Mouse (Mus musculus): ENCODE data around the gene Hbq1b. TPM values are rescaled to one million over a fixed set of nuclear protein-coding genes. Genes with fewer than 3 reads are reported as not detected.

The Hbq1b gene
- 1 to 10 TPM; 2.9 to 3.3 TPM for total RNA-seq (2021)

- peak; percentile 79 to 80 for DNase-seq (ENCODE audit: extremely low spot score in 1 of 2, low spot score in 2 of 2)
- intact Hi-C loops (cut with DNase I): loop anchor here (5.0 kb wide), 1 partner anchor 105 kb away; no protein-coding TSS in a partner anchor
These were observed at the start of gene Hbq1b for GRCm38 (mm10) chr11:32286695-32287492. TSS of gene Hbq1b (plus strand) at chr11:32286965.

DNA sequence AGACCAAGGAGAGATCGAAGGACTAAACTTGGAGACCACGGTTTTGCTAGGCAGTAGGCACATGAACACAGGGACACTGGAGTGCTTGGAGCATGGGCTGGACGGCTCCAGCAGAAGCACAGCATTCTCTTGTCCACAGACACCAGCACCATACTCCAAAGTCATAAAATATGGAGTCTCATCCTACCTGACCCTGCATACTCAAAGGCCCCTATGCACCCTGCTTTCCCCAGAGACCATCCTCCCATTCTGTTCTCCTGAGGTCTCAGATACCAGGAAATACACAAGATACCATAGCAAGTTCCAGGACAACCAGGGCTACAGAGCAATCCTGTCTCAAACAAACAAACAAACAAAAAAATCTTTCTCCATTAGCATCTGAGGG, 49.4 kb upstream of the Hbq1b start:
- no peak for DNase-seq (ENCODE audit: extremely low spot score in 1 of 2, low spot score in 2 of 2)
- intact Hi-C loops (cut with DNase I): loop anchor here (5.0 kb wide), 1 partner anchor 55 kb away; no protein-coding TSS in a partner anchor

GRCm38 (mm10) chr11:32238093-32238860, 48.5 kb upstream of the Hbq1b start:
- intact Hi-C loops (cut with DNase I): loop anchor here (2.0 to 5.0 kb wide), 2 partner anchors 21 to 56 kb away; no protein-coding TSS in a partner anchor
- peak in 1 of 2 experiments; percentile 75 for DNase-seq (ENCODE audit: extremely low spot score in 1 of 2, low spot score in 2 of 2)

DNA sequence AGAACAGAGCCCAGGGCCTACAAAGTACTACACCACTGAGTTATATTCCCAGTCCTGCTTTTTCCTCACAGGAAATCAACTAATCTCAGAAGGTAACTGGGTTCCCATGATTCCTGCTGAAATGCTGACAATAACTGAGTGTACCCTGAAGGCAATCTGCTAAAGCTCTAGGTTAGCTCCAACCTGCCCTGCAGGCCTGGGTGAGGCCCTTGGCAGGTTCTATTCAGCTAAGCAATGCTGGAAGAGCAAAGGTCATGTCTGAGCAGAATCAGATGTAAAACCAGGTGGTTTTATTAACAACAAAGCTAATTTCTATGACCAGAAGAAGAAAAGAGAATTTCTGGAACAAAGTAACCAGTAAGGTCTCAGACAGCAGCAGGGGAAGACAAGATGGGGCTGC, 45.4 kb upstream of the Hbq1b start:
- intact Hi-C loops (cut with DNase I): no loop called here
- no peak for DNase-seq (ENCODE audit: extremely low spot score in 1 of 2, low spot score in 2 of 2)

DNA sequence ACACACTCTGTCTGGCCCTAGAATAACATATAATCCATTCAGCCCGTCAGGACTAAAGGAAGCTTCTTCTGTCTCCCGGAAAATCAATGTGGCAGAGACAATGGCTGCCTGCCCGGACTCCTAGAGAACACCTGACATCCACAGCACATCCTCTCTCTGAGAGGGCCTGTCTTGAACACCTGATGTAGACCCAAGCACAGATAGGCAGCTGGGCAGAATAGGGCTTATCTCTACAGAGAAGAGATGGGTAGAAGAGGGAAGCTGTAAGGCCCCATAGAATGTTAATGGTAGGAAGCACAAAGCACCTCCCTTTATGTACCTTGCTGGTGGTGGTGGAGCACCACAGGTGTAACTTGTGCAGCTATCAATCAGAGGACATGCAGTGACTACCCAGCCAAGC, 44.6 kb upstream of the Hbq1b start:
- intact Hi-C loops (cut with DNase I): no loop called here

DNA sequence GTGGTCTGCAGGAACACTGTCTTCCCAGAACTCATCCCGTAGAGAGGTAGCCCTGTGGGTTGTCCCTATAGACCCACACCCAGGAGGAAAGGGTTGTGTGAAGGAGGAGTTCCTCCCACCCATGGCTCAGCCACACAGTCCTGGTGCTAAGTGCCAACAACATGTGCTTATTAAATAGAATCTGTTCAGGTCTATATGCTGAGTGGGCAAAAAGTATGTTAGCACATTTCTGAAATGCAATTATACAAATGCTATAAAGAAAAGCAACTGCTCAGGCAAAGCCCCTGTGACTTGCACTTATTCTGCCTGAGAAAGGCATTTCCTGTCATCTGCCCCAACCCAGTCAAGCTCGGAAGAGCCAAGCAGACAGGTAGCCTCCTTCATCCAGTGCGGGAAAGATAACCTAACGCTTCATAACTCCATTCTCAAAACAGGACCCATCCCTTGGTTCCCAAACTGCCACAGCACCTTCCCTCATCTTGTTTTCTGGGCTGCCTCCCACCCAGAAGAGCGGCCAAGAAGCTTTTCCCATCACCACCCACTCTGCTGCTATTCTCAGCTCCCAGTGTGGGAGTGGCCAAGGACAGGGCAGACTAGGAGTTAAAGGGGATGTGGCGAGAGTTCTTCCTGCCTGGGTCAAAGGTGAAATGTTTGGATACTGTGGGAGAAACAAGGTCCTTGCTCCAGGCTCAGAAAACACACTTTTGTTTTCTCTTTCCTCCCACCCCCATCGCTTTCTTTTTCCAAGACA, 43.4 kb upstream of the Hbq1b start:
- peak in 1 of 2 experiments; percentile 73 for DNase-seq (ENCODE audit: extremely low spot score in 1 of 2, low spot score in 2 of 2)

More for the DNA sequence above, 44.6 kb upstream of the Hbq1b start:
- DNase-seq (ENCODE audit: extremely low spot score in 1 of 2, low spot score in 2 of 2): no peak

DNA sequence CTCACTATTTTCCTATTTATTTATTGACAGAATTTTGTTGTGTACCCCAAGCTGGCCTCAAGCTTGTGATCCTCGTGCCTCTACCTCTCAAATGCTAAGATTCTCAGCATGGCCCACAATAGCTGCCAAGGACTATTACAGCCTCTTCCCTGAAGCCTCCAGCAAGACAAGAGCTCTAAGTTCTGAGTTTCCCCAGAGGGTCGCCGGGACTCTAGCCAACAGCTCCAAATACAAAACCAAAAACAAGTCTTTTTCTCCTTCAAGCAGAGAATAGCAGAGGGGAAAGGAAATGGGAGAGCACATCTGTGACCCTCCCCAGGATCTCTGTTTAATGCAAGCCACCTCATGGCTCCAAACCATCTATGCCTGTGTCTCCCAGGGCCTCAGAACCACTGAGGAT, 42.7 kb upstream of the Hbq1b start:
- peak in 1 of 2 experiments; percentile 43 for DNase-seq (ENCODE audit: extremely low spot score in 1 of 2, low spot score in 2 of 2)
- intact Hi-C loops (cut with DNase I): no loop called here

More for the DNA sequence above, 43.4 kb upstream of the Hbq1b start:
- intact Hi-C loops (cut with DNase I): no loop called here

GRCm38 (mm10) chr11:32244617-32245016, 42.1 kb upstream of the Hbq1b start:
- intact Hi-C loops (cut with DNase I): no loop called here
- DNase-seq (ENCODE audit: extremely low spot score in 1 of 2, low spot score in 2 of 2): no peak

DNA sequence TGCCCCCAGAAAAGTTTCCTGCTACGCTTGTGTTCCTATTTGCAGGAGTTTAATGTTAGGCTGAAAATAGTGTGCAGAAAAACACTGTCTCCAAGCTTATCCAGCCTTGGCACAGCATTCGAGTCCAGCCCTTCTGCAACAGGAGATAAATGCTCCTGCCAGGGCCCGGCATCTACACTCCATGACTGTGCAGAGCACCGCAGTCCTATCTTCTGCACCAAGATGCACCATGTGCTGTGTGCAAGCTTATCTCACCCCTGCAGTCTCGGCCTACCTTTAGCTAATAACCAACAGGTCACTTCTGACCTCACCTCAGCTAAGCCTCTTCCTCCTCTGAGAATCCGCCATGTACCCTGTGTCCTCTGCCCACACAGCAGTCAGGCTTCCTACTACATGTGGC, 41.2 kb upstream of the Hbq1b start:
- DNase-seq (ENCODE audit: extremely low spot score in 1 of 2, low spot score in 2 of 2): no peak
- intact Hi-C loops (cut with DNase I): no loop called here

DNA sequence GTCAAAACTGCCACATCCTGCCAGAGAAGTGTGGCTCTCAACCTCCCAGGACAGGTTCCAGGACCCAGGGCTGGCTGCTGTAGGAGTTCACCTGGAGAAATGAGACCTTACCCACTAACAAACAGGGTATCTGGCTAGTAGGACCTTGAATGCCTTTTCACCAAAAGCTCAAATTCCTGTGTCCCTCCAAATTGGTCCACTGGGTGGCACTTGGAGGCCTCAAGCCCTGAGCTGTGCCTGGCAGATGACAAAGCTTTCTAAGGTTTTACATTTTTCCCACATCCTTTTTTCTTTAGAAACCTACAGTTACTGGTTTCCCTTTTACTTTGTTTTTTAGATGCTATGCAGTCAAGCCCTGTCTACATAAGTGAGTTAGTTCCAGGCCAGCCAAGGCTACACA, 39.7 kb upstream of the Hbq1b start:
- no peak for DNase-seq (ENCODE audit: extremely low spot score in 1 of 2, low spot score in 2 of 2)
- intact Hi-C loops (cut with DNase I): no loop called here

GRCm38 (mm10) chr11:32248350-32248749, 38.4 kb upstream of the Hbq1b start:
- DNase-seq (ENCODE audit: extremely low spot score in 1 of 2, low spot score in 2 of 2): no peak

GRCm38 (mm10) chr11:32250880-32251763, 35.6 kb upstream of the Hbq1b start:
- intact Hi-C loops (cut with DNase I): no loop called here
- no peak for DNase-seq (ENCODE audit: extremely low spot score in 1 of 2, low spot score in 2 of 2)

More at GRCm38 (mm10) chr11:32248350-32248749, 38.4 kb upstream of the Hbq1b start:
- intact Hi-C loops (cut with DNase I): no loop called here

GRCm38 (mm10) chr11:32253121-32253520, 33.6 kb upstream of the Hbq1b start:
- DNase-seq (ENCODE audit: extremely low spot score in 1 of 2, low spot score in 2 of 2): no peak
- intact Hi-C loops (cut with DNase I): no loop called here

- intact Hi-C loops (cut with DNase I): no loop called here
- no peak for DNase-seq (ENCODE audit: extremely low spot score in 1 of 2, low spot score in 2 of 2)
These were observed 30.6 kb upstream of the Hbq1b start for GRCm38 (mm10) chr11:32256146-32256545.

DNA sequence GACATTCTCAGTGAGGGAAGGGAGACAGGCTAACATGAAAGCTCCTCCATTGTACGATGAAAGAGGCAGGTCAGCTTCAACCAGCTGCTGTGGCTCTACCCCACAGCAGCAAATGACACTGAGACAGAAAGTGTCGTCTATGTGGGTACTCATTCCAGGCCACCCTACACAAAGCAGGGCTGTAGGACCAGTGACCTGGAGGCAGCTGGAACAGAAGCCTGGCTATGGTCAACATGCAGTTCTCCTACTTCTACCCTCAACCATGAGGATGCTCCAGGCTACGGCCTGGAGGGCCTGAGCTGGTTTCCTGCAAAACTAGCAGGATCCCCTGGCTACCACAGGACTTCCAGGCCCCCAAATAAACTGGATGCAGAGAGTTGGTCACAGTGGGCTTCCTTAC, 30.2 kb upstream of the Hbq1b start:
- DNase-seq (ENCODE audit: extremely low spot score in 1 of 2, low spot score in 2 of 2): no peak
- intact Hi-C loops (cut with DNase I): no loop called here

- intact Hi-C loops (cut with DNase I): no loop called here
- no peak for DNase-seq (ENCODE audit: extremely low spot score in 1 of 2, low spot score in 2 of 2)
These were observed 23.9 kb upstream of the Hbq1b start for GRCm38 (mm10) chr11:32262674-32263415.

DNA sequence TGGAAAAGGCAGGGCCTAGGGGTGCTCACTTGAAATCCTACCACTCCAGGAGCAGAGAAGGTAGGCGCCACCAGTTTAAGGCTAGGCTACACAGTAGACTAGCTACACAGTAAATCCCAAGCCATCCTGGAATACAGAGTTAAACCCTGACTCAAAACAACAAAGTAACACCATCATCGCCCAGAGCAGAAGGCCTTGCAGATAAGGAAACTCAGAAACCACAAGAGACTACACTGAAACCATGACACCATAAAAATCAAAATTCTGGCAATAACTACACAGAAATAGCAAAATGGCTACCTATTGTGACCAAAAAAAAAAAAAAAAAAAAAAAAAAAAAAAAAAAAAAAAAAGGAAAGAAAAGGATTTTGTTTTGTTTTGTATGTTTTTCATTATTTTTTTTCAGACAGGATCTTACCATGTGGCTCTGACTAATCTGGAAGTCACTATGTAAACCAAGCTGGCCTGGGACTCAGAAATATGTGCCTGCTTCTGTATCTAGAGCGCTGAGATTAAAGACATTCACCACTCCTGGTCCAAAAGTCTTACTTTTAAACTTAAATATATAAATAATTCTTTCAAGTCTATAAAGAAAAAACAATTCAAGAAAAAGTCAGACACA, 21.5 kb upstream of the Hbq1b start:
- DNase-seq (ENCODE audit: extremely low spot score in 1 of 2, low spot score in 2 of 2): no peak
- intact Hi-C loops (cut with DNase I): no loop called here

All from left cerebral cortex, postnatal 10 days (tissue).